Mouse (Mus musculus) small intestine, adult 2 months (tissue): ENCODE results near the gene Pex13. TPM values are rescaled to one million over a fixed set of nuclear protein-coding genes. Genes with fewer than 3 reads are reported as not detected.

Experiments
- H3K27ac ChIP-seq: fragments of 200-500 bp; 2 replicates; pipeline ENCODE4 v1.5.1; 2012; ENCODE audit warnings: low read depth, low read length, control low read depth, inconsistent platforms; ENCODE audit not compliant: insufficient read depth
- H3K27me3 ChIP-seq: fragments of 200-500 bp; 2 replicates; pipeline ENCODE4 v1.6.1; 2012; ENCODE audit warnings: mild to moderate bottlenecking, moderate library complexity, low read length, inconsistent platforms; ENCODE audit not compliant: control insufficient read depth, insufficient read depth
- H3K36me3 ChIP-seq: fragments of 200-500 bp; 2 replicates; pipeline ENCODE4 v1.6.1; 2012; ENCODE audit warnings: mild to moderate bottlenecking, low read length, control low read depth, inconsistent platforms; ENCODE audit not compliant: control insufficient read depth, insufficient read depth
- H3K4me1 ChIP-seq: fragments of 200-500 bp; 2 replicates; pipeline ENCODE4 v1.6.1; 2012; ENCODE audit warnings: low read length, inconsistent platforms, mixed read lengths; ENCODE audit not compliant: control insufficient read depth, insufficient read depth, insufficient read length
- H3K4me3 ChIP-seq: fragments of 200-500 bp; 2 replicates; pipeline ENCODE4 v1.5.1; 2012; ENCODE audit warnings: low read depth, mild to moderate bottlenecking, control low read depth, inconsistent platforms, low read length, moderate library complexity
- CTCF ChIP-seq: fragments of 200-500 bp; IDR thresholded peaks from 2 replicates; pipeline ENCODE4 v1.5.1; 2012; ENCODE audit warnings: low read depth, mild to moderate bottlenecking, control low read depth, inconsistent platforms, low read length, moderate library complexity, mixed read lengths; ENCODE audit not compliant: insufficient replicate concordance, insufficient read length; ENCODE audit errors: extremely low read depth
- POLR2A ChIP-seq: fragments of 200-500 bp; IDR thresholded peaks from 2 replicates; pipeline ENCODE4 v1.6.1; 2012; ENCODE audit warnings: low read depth, mild to moderate bottlenecking, control low read depth, inconsistent platforms, low read length, moderate library complexity
- WGBS: fragments of 180-500 bp; shearing (Covaris S2); methylation state at CpG from one replicate; pipeline ENCODE4 v1.1.7; 2018; 5-methylcytosine and 5-hydroxymethylcytosine counted together
- polyA plus RNA-seq: library from polyadenylated mRNA; depleted of rRNA; stranded (reverse); fragments of >200 nt; gene quantifications from 2 replicates; pipeline ENCODE4 v1.2.3, GENCODE M21; 2012

Pex13 gene
- polyA plus RNA-seq, 1 experiment = 6.0 TPM

DNA sequence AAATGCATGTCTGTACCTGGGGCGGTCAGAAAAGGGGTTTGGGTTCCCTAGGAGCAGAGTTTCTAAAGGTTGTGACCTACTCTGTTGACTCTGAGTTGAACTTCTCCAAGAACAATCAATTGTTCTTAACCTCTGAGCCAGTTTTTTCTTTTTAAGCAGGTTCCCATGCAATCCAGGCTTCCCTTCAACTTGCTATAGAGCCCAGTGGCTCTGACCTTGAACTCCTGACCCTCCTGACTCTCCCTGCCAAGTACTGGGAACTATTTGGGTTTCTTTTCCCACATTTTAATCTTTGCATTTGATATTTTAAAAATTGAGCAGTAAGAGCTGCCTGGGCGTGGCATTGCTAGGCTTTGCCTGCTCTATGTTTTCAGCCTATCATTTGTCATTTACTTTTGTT is 27.5 kb upstream of the Pex13 start:
- 94% methylated on average over 2 of the region's 2 CpGs for WGBS
- H3K4me1 ChIP-seq = no peaks in the 10 kb centered on the region
- H3K27me3 ChIP-seq = no peaks in the 10 kb centered on the region
- TF ChIP-seq POLR2A (no peak), CTCF (no peak)
- peaks cover 3% of the 10 kb centered on the region; the same call in 1 of the 2 replicates for H3K36me3 ChIP-seq
- H3K4me3 ChIP-seq = no peak overlapping the region
- H3K27ac ChIP-seq = no peak overlapping the region

- H3K27me3 ChIP-seq = no peaks in the 10 kb centered on the region
- TF ChIP-seq POLR2A (no peak), CTCF (no peak)
- no peak overlapping the region for H3K27ac ChIP-seq
- peaks cover 16% of the 10 kb centered on the region for H3K36me3 ChIP-seq
- no peaks in the 10 kb centered on the region for H3K4me1 ChIP-seq
- 82% methylated on average over 1 of the region's 1 CpGs for WGBS
- no peak overlapping the region for H3K4me3 ChIP-seq
Observed at GRCm38 (mm10) chr11:23688060-23688459, 22.3 kb upstream of the Pex13 start.

GRCm38 (mm10) chr11:23686671-23687070 is 20.9 kb upstream of the Pex13 start:
- no peak for TF ChIP-seq CTCF
- no peak for TF ChIP-seq POLR2A
- Histone ChIP-seq H3K27ac (no peak overlapping the region), H3K4me1 (no peaks in the 10 kb centered on the region), H3K4me3 (no peak overlapping the region), H3K36me3 (peaks cover 22% of the 10 kb centered on the region), H3K27me3 (no peaks in the 10 kb centered on the region)
- 90% methylated on average over 5 of the region's 5 CpGs for WGBS

DNA sequence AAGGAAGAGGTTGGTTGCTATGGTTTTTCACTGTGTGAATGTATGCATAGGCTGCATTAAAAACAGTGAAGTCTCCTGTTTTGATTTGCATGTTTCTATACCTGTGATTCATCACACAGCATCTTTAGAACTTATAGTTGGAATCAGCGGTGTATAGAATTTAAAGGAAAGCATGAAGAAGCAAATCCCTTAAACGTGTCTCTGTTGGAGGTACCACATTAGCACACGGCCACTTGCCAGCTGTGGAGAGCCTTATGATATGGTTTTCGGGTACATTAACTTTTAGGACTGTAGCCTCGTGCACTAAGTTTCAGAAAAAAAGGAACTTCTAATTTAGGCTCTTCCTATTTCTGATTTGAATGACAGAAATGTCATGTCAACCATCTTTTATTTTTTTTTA is 16.8 kb upstream of the Pex13 start:
- Histone ChIP-seq H3K27me3 (no peaks in the 10 kb centered on the region), H3K27ac (no peak overlapping the region), H3K4me1 (no peaks in the 10 kb centered on the region), H3K36me3 (peaks cover 28% of the 10 kb centered on the region), H3K4me3 (no peak overlapping the region)
- TF ChIP-seq CTCF = no peak
- TF ChIP-seq POLR2A = no peak
- 88% methylated on average over 5 of the region's 5 CpGs for WGBS

DNA sequence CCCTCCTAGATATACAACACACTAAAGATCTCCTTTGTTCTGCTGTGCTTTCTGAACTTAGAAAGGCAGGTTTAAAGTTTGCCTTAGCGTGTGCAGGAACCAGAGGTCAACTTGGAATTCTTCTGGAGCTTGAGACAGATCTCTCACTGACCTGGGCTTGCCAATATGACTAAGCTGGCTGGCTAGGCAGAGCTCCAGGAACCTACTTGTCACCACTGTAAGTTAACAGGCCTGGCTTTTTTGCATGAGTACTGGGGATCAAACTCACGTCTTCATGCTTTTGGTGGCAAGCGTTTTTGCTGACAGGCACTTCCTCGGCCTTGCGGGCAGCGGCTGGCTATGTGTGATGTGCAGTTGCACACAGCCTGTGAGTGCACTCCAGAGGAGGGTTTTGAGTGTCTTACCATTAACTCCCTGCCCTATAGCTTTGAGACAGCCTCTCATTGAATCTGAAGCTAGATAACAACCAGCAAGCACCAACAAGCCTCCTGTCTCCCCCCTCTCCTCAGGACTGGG is 14.7 kb upstream of the Pex13 start:
- 97% methylated on average over 6 of the region's 6 CpGs for WGBS
- Histone ChIP-seq H3K4me1 (no peaks in the 10 kb centered on the region), H3K36me3 (peaks cover 35% of the 10 kb centered on the region), H3K4me3 (no peak overlapping the region), H3K27me3 (no peaks in the 10 kb centered on the region), H3K27ac (no peak overlapping the region)
- no peak for TF ChIP-seq POLR2A
- TF ChIP-seq CTCF = no peak

DNA sequence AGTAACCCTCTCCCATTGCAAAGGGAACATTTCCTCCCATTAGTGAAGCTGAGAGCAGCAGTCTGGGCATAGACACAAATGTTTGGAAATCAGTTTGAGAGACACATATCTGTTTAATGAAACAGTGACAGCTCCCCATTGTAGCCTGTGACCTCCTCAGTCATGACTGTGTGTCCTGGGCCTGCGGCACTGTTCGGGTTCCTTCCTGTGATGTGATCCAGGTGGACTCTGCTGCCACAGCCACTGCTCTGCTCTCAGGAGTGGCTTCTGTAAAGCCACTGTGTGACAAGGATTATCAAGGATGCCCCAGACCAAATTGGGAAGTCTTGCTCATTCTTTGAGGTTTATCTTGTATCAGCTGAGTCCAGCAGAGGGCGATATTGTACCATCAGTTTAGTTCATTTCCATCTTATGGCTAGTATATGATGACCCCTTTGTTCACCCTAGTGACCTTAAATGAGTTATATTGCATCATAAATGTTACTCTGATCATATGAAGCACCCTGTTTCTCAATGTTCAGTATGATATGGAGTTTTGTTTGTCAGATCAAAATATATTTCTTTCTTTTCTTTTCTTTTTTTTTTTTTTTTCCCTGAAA is 13.4 kb upstream of the Pex13 start:
- 41% methylated on average over 3 of the region's 3 CpGs for WGBS
- peaks cover 40% of the 10 kb centered on the region for H3K36me3 ChIP-seq

GRCm38 (mm10) chr11:23676100-23676499 is 10.3 kb upstream of the Pex13 start:
- Histone ChIP-seq H3K27me3 (no peaks in the 10 kb centered on the region), H3K4me3 (no peak overlapping the region), H3K36me3 (peaks cover 42% of the 10 kb centered on the region), H3K27ac (no peak overlapping the region), H3K4me1 (no peaks in the 10 kb centered on the region)
- TF ChIP-seq CTCF (no peak), POLR2A (no peak)
- 84% methylated on average over 5 of the region's 5 CpGs for WGBS

More for the DNA sequence above, 13.4 kb upstream of the Pex13 start:
- H3K4me1 ChIP-seq = no peaks in the 10 kb centered on the region
- H3K27me3 ChIP-seq = no peaks in the 10 kb centered on the region
- TF ChIP-seq CTCF (peak; percentile 32; the same call in 1 of the 2 replicates), POLR2A (no peak)
- H3K4me3 ChIP-seq = no peak overlapping the region
- H3K27ac ChIP-seq = no peak overlapping the region
